Mouse (Mus musculus) limb, embryonic 11.5 days (tissue): Measurements from ENCODE around the gene Olfr1396. TPM values are rescaled to one million over a fixed set of nuclear protein-coding genes. Genes with fewer than 3 reads are reported as not detected.
"Not testable (repeated sequence)": the region's sequence is repeated elsewhere in the genome, so short reads cannot be mapped to it uniquely, and the experiment has no call there.

Source experiments
- ATAC-seq: fragments of 200-750 bp; cut with Nextera tagmentation; 2 replicates; pipeline ENCODE4 v1.8.0; 2017; ENCODE audit warnings: low read depth; ENCODE audit not compliant: insufficient number of reproducible peaks, low FRiP score, low TSS enrichment
- DNase-seq: peaks from one replicate; pipeline ENCODE4 v3.0.0-alpha.2; 2015; ENCODE audit warnings: low spot score
- H3K27ac ChIP-seq: fragments of 300-500 bp; sonication (generic); replicated peaks from 2 replicates; pipeline ENCODE4 v1.5.1; 2014; ENCODE audit warnings: low read depth, mild to moderate bottlenecking, low read length
- H3K27me3 ChIP-seq: fragments of 300-500 bp; sonication (generic); 2 replicates; pipeline ENCODE4 v1.6.1; 2014; ENCODE audit warnings: mild to moderate bottlenecking, low read length, mixed read lengths; ENCODE audit not compliant: control insufficient read depth, insufficient read depth
- H3K36me3 ChIP-seq: fragments of 300-500 bp; sonication (generic); 2 replicates; pipeline ENCODE4 v1.6.1; 2014; ENCODE audit warnings: mild to moderate bottlenecking, low read length, moderate library complexity, mixed read lengths; ENCODE audit not compliant: control insufficient read depth, insufficient read depth
- H3K4me1 ChIP-seq: fragments of 300-500 bp; sonication (generic); 2 replicates; pipeline ENCODE4 v1.6.1; 2014; ENCODE audit warnings: low read length, mixed read lengths; ENCODE audit not compliant: control insufficient read depth, insufficient read depth
- H3K4me2 ChIP-seq: fragments of 300-500 bp; sonication (generic); 2 replicates; pipeline ENCODE4 v1.6.1; 2014; ENCODE audit warnings: low read depth, mild to moderate bottlenecking, moderate library complexity; ENCODE audit not compliant: severe bottlenecking
- H3K4me3 ChIP-seq: fragments of 300-500 bp; sonication (generic); 2 replicates; pipeline ENCODE4 v1.5.1; 2014; ENCODE audit warnings: low read depth, low read length
- H3K9ac ChIP-seq: fragments of 300-500 bp; sonication (generic); 2 replicates; pipeline ENCODE4 v1.6.1; 2014; ENCODE audit warnings: mild to moderate bottlenecking, low read length
- H3K9me3 ChIP-seq: fragments of 300-500 bp; sonication (generic); 2 replicates; pipeline ENCODE4 v1.6.1; 2016; ENCODE audit warnings: low read length; ENCODE audit not compliant: control insufficient read depth
- WGBS: fragments of 180-500 bp; shearing (Covaris S2); extraction: QIAGEN DNeasy Blood & Tissue Kit; methylation state at CpG from one replicate; pipeline ENCODE4 v1.1.7; 2014; 5-methylcytosine and 5-hydroxymethylcytosine counted together
- polyA plus RNA-seq: library from polyadenylated mRNA; unstranded; fragments of >200 nt; fragmentation: Nextera tagmentation; extraction: Ambion mirVana; gene quantifications from 2 replicates; pipeline ENCODE4 v1.2.1, GENCODE M21; 2014

Olfr1396 gene
- polyA plus RNA-seq, 1 experiment from 2014 or later, result not detected

DNA sequence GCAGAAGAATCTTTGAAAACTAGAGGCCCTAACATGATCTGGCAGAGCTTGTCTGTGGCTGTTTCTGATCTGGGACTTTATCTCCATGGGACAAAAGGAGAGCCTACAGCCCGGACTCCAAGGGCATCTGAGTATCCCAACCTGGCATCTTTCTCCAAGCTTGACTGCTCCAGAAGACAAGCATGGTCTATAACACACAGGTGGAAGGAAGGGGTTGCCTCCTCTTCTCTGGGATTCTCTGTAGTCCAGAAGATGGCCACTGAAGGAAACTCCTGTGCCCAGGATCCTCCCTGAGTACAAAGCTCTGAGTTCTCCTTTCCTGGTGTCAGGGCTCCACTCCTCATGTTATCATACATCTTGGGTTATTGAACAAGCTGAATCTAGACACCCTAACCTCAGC lies 34.0 kb downstream of the Olfr1396 start:
- H3K36me3 ChIP-seq, result no peaks in the 10 kb centered on the region
- no peak for ATAC-seq
- no peak overlapping the region for H3K27ac ChIP-seq
- H3K4me3 ChIP-seq, result no peak overlapping the region
- no peak for DNase-seq
- H3K9ac ChIP-seq, result no peak overlapping the region
- no peak overlapping the region for H3K4me2 ChIP-seq
- H3K27me3 ChIP-seq, result no peaks in the 10 kb centered on the region
- 83% methylated on average over 1 of the region's 1 CpGs for WGBS
- no peaks in the 10 kb centered on the region for H3K4me1 ChIP-seq
- H3K9me3 ChIP-seq, result no peaks in the 10 kb centered on the region

DNA sequence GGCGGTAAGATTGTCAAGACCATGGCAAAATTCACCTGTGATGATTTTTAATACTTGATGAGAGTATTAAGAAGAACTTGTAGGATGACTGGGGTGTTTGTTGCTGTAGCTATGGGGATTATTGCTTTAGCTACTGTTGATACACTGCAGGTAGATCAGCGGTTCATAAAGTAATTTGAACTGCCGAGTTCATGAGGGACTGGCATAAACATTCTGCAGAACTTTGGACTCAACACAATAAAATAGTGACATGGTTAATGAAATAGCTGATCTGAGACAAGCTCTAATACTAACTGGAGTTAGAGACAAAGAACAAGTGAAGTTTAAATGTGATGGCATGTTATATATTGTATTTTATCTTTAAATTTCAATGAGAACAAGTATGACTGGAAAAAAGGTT lies 36.0 kb downstream of the Olfr1396 start:
- Histone ChIP-seq H3K36me3 (no peaks in the 10 kb centered on the region), H3K27me3 (no peaks in the 10 kb centered on the region), H3K9me3 (no peaks in the 10 kb centered on the region), H3K4me2 (no peak overlapping the region), H3K4me1 (no peaks in the 10 kb centered on the region), H3K4me3 (no peak overlapping the region), H3K9ac (no peak overlapping the region), H3K27ac (no peak overlapping the region)
- ATAC-seq (no peak), DNase-seq (no peak)
- 85% methylated on average over 3 of the region's 3 CpGs for WGBS

- Histone ChIP-seq H3K27me3 (no peaks in the 10 kb centered on the region), H3K4me3 (no peak overlapping the region), H3K9ac (no peak overlapping the region), H3K4me2 (no peak overlapping the region), H3K4me1 (no peaks in the 10 kb centered on the region), H3K9me3 (no peaks in the 10 kb centered on the region), H3K27ac (no peak overlapping the region), H3K36me3 (no peaks in the 10 kb centered on the region)
- DNase-seq (no peak), ATAC-seq (no peak)
- WGBS, result 72% methylated on average over 1 of the region's 1 CpGs
Measured at GRCm38 (mm10) chr11:49077012-49077411, 37.7 kb downstream of the Olfr1396 start.

GRCm38 (mm10) chr11:49076001-49076757 lies 38.5 kb downstream of the Olfr1396 start, which contains the start of gene Ifi47:
Gene Ifi47 (plus strand): TSS chr11:49076587.
- not testable (repeated sequence) for H3K9me3 ChIP-seq, H3K4me2 ChIP-seq, ATAC-seq, H3K4me3 ChIP-seq, H3K9ac ChIP-seq, H3K27me3 ChIP-seq, H3K27ac ChIP-seq, DNase-seq, H3K36me3 ChIP-seq, H3K4me1 ChIP-seq
- 82% methylated on average over 6 of the region's 6 CpGs for WGBS

- no peaks in the 10 kb centered on the region for H3K9me3 ChIP-seq
- no peak overlapping the region for H3K27ac ChIP-seq
- H3K27me3 ChIP-seq, result no peaks in the 10 kb centered on the region
- H3K4me2 ChIP-seq, result no peak overlapping the region
- H3K36me3 ChIP-seq, result no peaks in the 10 kb centered on the region
- no peak overlapping the region for H3K4me3 ChIP-seq
- 86% methylated on average over 1 of the region's 1 CpGs for WGBS
- no peaks in the 10 kb centered on the region for H3K4me1 ChIP-seq
- no peak overlapping the region for H3K9ac ChIP-seq
- DNase-seq (no peak), ATAC-seq (no peak)
Measured at GRCm38 (mm10) chr11:49068358-49068757, 46.3 kb downstream of the Olfr1396 start.

GRCm38 (mm10) chr11:49063713-49064469 lies 50.8 kb downstream of the Olfr1396 start, which contains the start of gene Tgtp2:
Gene Tgtp2 (minus strand): TSS chr11:49064206.
- not testable (repeated sequence) for H3K36me3 ChIP-seq, H3K4me1 ChIP-seq, H3K4me3 ChIP-seq, H3K4me2 ChIP-seq, H3K9me3 ChIP-seq, DNase-seq, H3K27me3 ChIP-seq, ATAC-seq, H3K9ac ChIP-seq, H3K27ac ChIP-seq
- WGBS, result 80% methylated on average over 5 of the region's 5 CpGs

DNA sequence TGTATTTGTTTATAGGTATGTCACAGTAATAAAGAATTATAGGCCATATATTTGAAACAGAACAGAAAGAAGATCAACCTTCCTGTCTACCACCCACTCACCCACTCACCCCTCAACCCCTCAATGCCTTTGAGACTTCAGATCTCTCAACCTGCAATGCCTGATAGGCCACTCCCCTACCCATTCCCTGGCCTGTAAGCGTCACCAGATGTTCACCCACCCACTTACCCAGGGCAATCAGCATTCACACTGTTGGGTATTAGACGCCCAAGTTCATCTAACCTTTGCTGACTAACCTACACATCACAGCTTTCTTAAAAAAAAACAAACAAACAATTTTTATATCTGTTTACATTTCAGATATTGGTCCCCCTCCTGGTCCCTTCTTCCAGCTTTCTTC lies 52.8 kb downstream of the Olfr1396 start:
- H3K9me3 ChIP-seq, H3K36me3 ChIP-seq, H3K27me3 ChIP-seq, DNase-seq, ATAC-seq, H3K4me3 ChIP-seq, H3K27ac ChIP-seq, H3K4me1 ChIP-seq, H3K4me2 ChIP-seq, H3K9ac ChIP-seq: not testable (repeated sequence)
- WGBS, result 56% methylated on average over 2 of the region's 2 CpGs

- H3K27me3 ChIP-seq, H3K9me3 ChIP-seq, H3K9ac ChIP-seq, H3K4me2 ChIP-seq, H3K36me3 ChIP-seq, DNase-seq, ATAC-seq, H3K4me1 ChIP-seq, H3K4me3 ChIP-seq, H3K27ac ChIP-seq: not testable (repeated sequence)
- 68% methylated on average over 2 of the region's 3 CpGs for WGBS
Measured at GRCm38 (mm10) chr11:49060061-49060460, 54.6 kb downstream of the Olfr1396 start.
